Mouse (Mus musculus): ENCODE data around the gene Pde6g. TPM values are rescaled to one million over a fixed set of nuclear protein-coding genes. Genes with fewer than 3 reads are reported as not detected.

Gene Pde6g
- polyA plus RNA-seq, 1 experiment from 2014 or later: not detected

- no peaks in the 10 kb centered on the region for H3K27me3 ChIP-seq
- no peak overlapping the region for H3K4me3 ChIP-seq
- no peaks in the 10 kb centered on the region for H3K4me1 ChIP-seq
- no peaks in the 10 kb centered on the region for H3K9me3 ChIP-seq (replicated peaks)
- H3K9ac ChIP-seq: no peak overlapping the region
- no peak overlapping the region for H3K27ac ChIP-seq
- peaks cover 73% of the 10 kb centered on the region for H3K36me3 ChIP-seq
- ATAC-seq (ENCODE audit: low FRiP score): no peak
- no peak overlapping the region for H3K4me2 ChIP-seq (replicated peaks)
- WGBS: 96% methylated on average over 2 of the region's 2 CpGs
Measured at GRCm38 (mm10) chr11:120399319-120399718, 54.0 kb downstream of the Pde6g start.

Other genes starting within 250 kb of the Pde6g start
- gene Bahcc1, start 220.6 kb downstream of the Pde6g start, polyA plus RNA-seq (2016; fragmentation: Nextera tagmentation; extraction: Ambion mirVana): 21.9 and 23.8 TPM in 2 replicates
- 3,608 and 3,685 TPM in 2 replicates for gene Actg1, start 105.0 kb downstream of the Pde6g start, polyA plus RNA-seq (2016; fragmentation: Nextera tagmentation; extraction: Ambion mirVana)
- gene Fscn2, start 92.0 kb downstream of the Pde6g start, polyA plus RNA-seq (2016; fragmentation: Nextera tagmentation; extraction: Ambion mirVana): 1.2 and 1.3 TPM in 2 replicates
- 52.2 and 59.1 TPM in 2 replicates for gene Faap100, start 74.7 kb downstream of the Pde6g start, polyA plus RNA-seq (2016; fragmentation: Nextera tagmentation; extraction: Ambion mirVana)
- 51.4 and 51.5 TPM in 2 replicates for gene Nploc4, start 15.8 kb downstream of the Pde6g start, polyA plus RNA-seq (2016; fragmentation: Nextera tagmentation; extraction: Ambion mirVana)
- not detected in 2 replicates for gene Tspan10, start 10.9 kb downstream of the Pde6g start, polyA plus RNA-seq (2016; fragmentation: Nextera tagmentation; extraction: Ambion mirVana)
- 10.6 and 11.3 TPM in 2 replicates for gene Oxld1, start 4.6 kb upstream of the Pde6g start, polyA plus RNA-seq (2016; fragmentation: Nextera tagmentation; extraction: Ambion mirVana)
- 33.8 and 35.5 TPM in 2 replicates for gene Ccdc137, start 4.6 kb upstream of the Pde6g start, polyA plus RNA-seq (2016; fragmentation: Nextera tagmentation; extraction: Ambion mirVana)
- 57.1 and 58.4 TPM in 2 replicates for gene Arl16, start 14.1 kb upstream of the Pde6g start, polyA plus RNA-seq (2016; fragmentation: Nextera tagmentation; extraction: Ambion mirVana)
- gene Mrpl12, start 31.1 kb upstream of the Pde6g start, polyA plus RNA-seq (2016; fragmentation: Nextera tagmentation; extraction: Ambion mirVana): 104 and 108 TPM in 2 replicates
- gene Slc25a10, start 38.3 kb upstream of the Pde6g start, polyA plus RNA-seq (2016; fragmentation: Nextera tagmentation; extraction: Ambion mirVana): 37.7 and 38.0 TPM in 2 replicates
- gene Gcgr, start 77.2 kb upstream of the Pde6g start, polyA plus RNA-seq (2016; fragmentation: Nextera tagmentation; extraction: Ambion mirVana): 0.47 and 0.54 TPM in 2 replicates
- 210 and 219 TPM in 2 replicates for gene Mcrip1, start 96.2 kb upstream of the Pde6g start, polyA plus RNA-seq (2016; fragmentation: Nextera tagmentation; extraction: Ambion mirVana)
- not detected in 2 replicates for gene Ppp1r27, start 97.6 kb upstream of the Pde6g start, polyA plus RNA-seq (2016; fragmentation: Nextera tagmentation; extraction: Ambion mirVana)
- gene P4hb, start 119.8 kb upstream of the Pde6g start, polyA plus RNA-seq (2016; fragmentation: Nextera tagmentation; extraction: Ambion mirVana): 473 and 486 TPM in 2 replicates
- gene Arhgdia, start 128.1 kb upstream of the Pde6g start, polyA plus RNA-seq (2016; fragmentation: Nextera tagmentation; extraction: Ambion mirVana): 548 TPM in 2 replicates
- 539 and 588 TPM in 2 replicates for gene Alyref, start 144.9 kb upstream of the Pde6g start, polyA plus RNA-seq (2016; fragmentation: Nextera tagmentation; extraction: Ambion mirVana)
- 153 and 170 TPM in 2 replicates for gene Anapc11, start 144.9 kb upstream of the Pde6g start, polyA plus RNA-seq (2016; fragmentation: Nextera tagmentation; extraction: Ambion mirVana)
- gene Npb, start 155.0 kb upstream of the Pde6g start, polyA plus RNA-seq (2016; fragmentation: Nextera tagmentation; extraction: Ambion mirVana): 1.0 and 1.3 TPM in 2 replicates
- gene Pcyt2, start 164.4 kb upstream of the Pde6g start, polyA plus RNA-seq (2016; fragmentation: Nextera tagmentation; extraction: Ambion mirVana): 145 and 148 TPM in 2 replicates
- 43.9 and 50.0 TPM in 2 replicates for gene Sirt7, start 171.7 kb upstream of the Pde6g start, polyA plus RNA-seq (2016; fragmentation: Nextera tagmentation; extraction: Ambion mirVana)
- gene Mafg, start 180.1 kb upstream of the Pde6g start, polyA plus RNA-seq (2016; fragmentation: Nextera tagmentation; extraction: Ambion mirVana): 40.1 TPM in 2 replicates
- gene Pycr1, start 190.3 kb upstream of the Pde6g start, polyA plus RNA-seq (2016; fragmentation: Nextera tagmentation; extraction: Ambion mirVana): 28.5 and 28.8 TPM in 2 replicates
- 0.39 and 0.60 TPM in 2 replicates for gene Myadml2, start 194.7 kb upstream of the Pde6g start, polyA plus RNA-seq (2016; fragmentation: Nextera tagmentation; extraction: Ambion mirVana)
- gene Notum, start 207.7 kb upstream of the Pde6g start, polyA plus RNA-seq (2016; fragmentation: Nextera tagmentation; extraction: Ambion mirVana): 1.7 and 3.0 TPM in 2 replicates
- 144 and 151 TPM in 2 replicates for gene Aspscr1, start 219.5 kb upstream of the Pde6g start, polyA plus RNA-seq (2016; fragmentation: Nextera tagmentation; extraction: Ambion mirVana)

Measured in hindbrain, embryonic 12.5 days (tissue).